In the genomic region with DNA sequence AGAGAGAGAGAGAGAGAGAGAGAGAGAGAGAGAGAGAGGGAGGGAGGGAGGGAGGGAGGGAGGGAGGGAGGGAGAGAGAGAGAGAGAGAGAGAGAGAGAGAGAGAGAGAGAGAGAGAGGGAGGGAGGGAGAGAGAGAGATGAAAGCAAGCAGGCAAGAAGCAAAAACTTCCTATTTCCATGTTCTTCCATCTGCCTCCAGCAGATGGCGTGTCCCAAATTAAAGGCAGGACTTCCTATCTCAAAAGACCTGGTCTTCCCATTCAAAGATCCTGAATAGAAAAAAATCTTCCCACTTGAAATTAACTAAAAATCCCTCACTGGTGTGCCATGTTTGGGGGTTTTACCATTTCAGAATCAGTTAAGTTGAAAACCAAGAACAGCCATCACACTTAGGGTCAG, we compare ENCODE assay signal across 12 mouse cellular contexts. TPM values are rescaled to one million over a fixed set of nuclear protein-coding genes. Genes with fewer than 3 reads are reported as not detected.
DNase-seq lines count a peak whose midpoint lies in the region; ATAC-seq and TF ChIP-seq lines count a peak whose summit lies in the region.
"Not testable (repeated sequence)": the region's sequence is repeated elsewhere in the genome, so short reads cannot be mapped to it uniquely, and the experiment has no call there.
"Had no signal": no experiment of that assay in that cellular context is flagged by ENCODE, and none has a peak within 500 bp of the region (broad histone marks: within the 10 kb centered on the region; RNA-seq: fewer than 3 reads in every experiment).

No protein-coding gene starts in this region.

- not testable (repeated sequence) for ATAC-seq in hindbrain, postnatal 0 days; lung, embryonic 14.5 days (ENCODE audit: insufficient read depth)

- peak; percentile 85 for DNase-seq in 3T3-L1 (ENCODE audit: low read depth, low spot score)
- peak; percentile 78 for DNase-seq in adipocyte (ENCODE audit: low spot score)
- peak; percentile 18 for DNase-seq in cerebellum, adult 9-10 months
- peak; percentile 27 for DNase-seq in forelimb bud, embryonic 11.5 days (ENCODE audit: low read depth, low spot score)
- peak; percentile 46 for DNase-seq in hindbrain, postnatal 0 days (ENCODE audit: low spot score)
- DNase-seq in layer of hippocampus, adult 9-10 months (ENCODE audit: low spot score), result peak; percentile 49
- DNase-seq in lung, embryonic 14.5 days, result peak; percentile 76
- DNase-seq in right cerebral cortex, postnatal 10 days (ENCODE audit: low spot score in 2 of 2), result peak; percentile 22 to 61

- WGBS in hindbrain, postnatal 0 days, result 4% methylated on average over 1 of the region's 1 CpGs
- 5% methylated on average over 1 of the region's 1 CpGs for WGBS in lung, embryonic 14.5 days

- H3K9me3 ChIP-seq in hindbrain, postnatal 0 days (ENCODE audit: low read length); lung, embryonic 14.5 days (ENCODE audit: low read depth, low read length): not testable (repeated sequence)

- not testable (repeated sequence) for H3K4me2 ChIP-seq in hindbrain, postnatal 0 days (ENCODE audit: low read depth, low read length); lung, embryonic 14.5 days

- not testable (repeated sequence) for H3K27ac ChIP-seq in hindbrain, postnatal 0 days; lung, embryonic 14.5 days (ENCODE audit: low read depth)

- not testable (repeated sequence) for H3K4me1 ChIP-seq in hindbrain, postnatal 0 days (ENCODE audit: insufficient read depth, low read length); lung, embryonic 14.5 days (ENCODE audit: insufficient read depth)

- TF ChIP-seq CTCF in hindbrain, postnatal 0 days (IDR thresholded peaks at IDR 0.05; ENCODE audit: low read depth), result peak; percentile 59
- peak; percentile 59 for TF ChIP-seq CTCF in lung, embryonic 14.5 days (IDR thresholded peaks at IDR 0.05; ENCODE audit: low read depth)

- H3K4me3 ChIP-seq in hindbrain, postnatal 0 days (ENCODE audit: low read length); lung, embryonic 14.5 days (ENCODE audit: low read depth, low read length): not testable (repeated sequence)

- H3K9ac ChIP-seq in hindbrain, postnatal 0 days (replicated peaks; ENCODE audit: low read length); lung, embryonic 14.5 days: not testable (repeated sequence)

- not testable (repeated sequence) for H3K36me3 ChIP-seq in hindbrain, postnatal 0 days (ENCODE audit: insufficient read depth, low read length); lung, embryonic 14.5 days (ENCODE audit: insufficient read depth)

- not testable (repeated sequence) for H3K27me3 ChIP-seq in hindbrain, postnatal 0 days (ENCODE audit: insufficient read depth, low read length); lung, embryonic 14.5 days (ENCODE audit: insufficient read depth, low read length)

RNA-seq across cellular contexts. Expression of a gene that starts 30.2 kb away (rescaled TPM):
- 0.11 TPM in 1 of 2 replicates, not detected in the other for total RNA-seq in hindbrain, postnatal 0 days (2014; rRNA removed)
- not detected in 2 replicates for polyA plus RNA-seq in hindbrain, postnatal 0 days (2015; fragmentation: Nextera tagmentation; extraction: Ambion mirVana)
- not detected in 2 replicates for polyA plus RNA-seq in lung, embryonic 14.5 days (2014; fragmentation: Nextera tagmentation; extraction: Ambion mirVana)
- total RNA-seq: layer of hippocampus, adult 8-10 months had no signal
- polyA plus RNA-seq: forebrain, embryonic 13.5 days; heart, embryonic 13.5 days; neural tube, embryonic 12.5 days had no signal

RNA-seq across cellular contexts. Expression of a gene that starts 55.6 kb away (rescaled TPM):
- 43.5 and 55.2 TPM in 2 replicates for total RNA-seq in hindbrain, postnatal 0 days (2014; rRNA removed)
- 91.4 and 102 TPM in 2 replicates for polyA plus RNA-seq in hindbrain, postnatal 0 days (2015; fragmentation: Nextera tagmentation; extraction: Ambion mirVana)
- 119 and 131 TPM in 2 replicates for polyA plus RNA-seq in lung, embryonic 14.5 days (2014; fragmentation: Nextera tagmentation; extraction: Ambion mirVana)

RNA-seq across cellular contexts. Expression of a gene that starts 58.2 kb away (rescaled TPM):
- total RNA-seq in hindbrain, postnatal 0 days (2014; rRNA removed), result not detected in 2 replicates
- polyA plus RNA-seq in hindbrain, postnatal 0 days (2015; fragmentation: Nextera tagmentation; extraction: Ambion mirVana), result not detected in 2 replicates
- polyA plus RNA-seq in lung, embryonic 14.5 days (2014; fragmentation: Nextera tagmentation; extraction: Ambion mirVana), result not detected in 2 replicates
- total RNA-seq: layer of hippocampus, adult 8-10 months had no signal
- polyA plus RNA-seq: forebrain, embryonic 13.5 days; heart, embryonic 13.5 days; neural tube, embryonic 12.5 days had no signal

Comparison
In these comparisons a context has a peak if more than half of its experiments do, and no peak if none do; other contexts are left out.
1. DNase-seq: peak in every context shown above with its lines; median percentile 85 in 3T3-L1; 78 in adipocyte; 76 in lung, embryonic 14.5 days; 49 in layer of hippocampus, adult 9-10 months; 46 in hindbrain, postnatal 0 days; 42 in right cerebral cortex, postnatal 10 days; 27 in forelimb bud, embryonic 11.5 days; 18 in cerebellum, adult 9-10 months.